Mouse (Mus musculus) heart, postnatal 0 days (tissue): ENCODE results near the gene Il5ra.

ENCODE experiments used
- CTCF ChIP-seq: IDR thresholded peaks from 2 replicates; pipeline ENCODE4 v1.5.1; 2016; ENCODE audit warnings: antibody characterized with exemption, control low read depth, low read depth
- EP300 ChIP-seq: IDR thresholded peaks from 2 replicates; pipeline ENCODE4 v1.6.1; 2016; ENCODE audit warnings: antibody characterized with exemption, low read depth

GRCm38 (mm10) chr6:106769290-106769866 is 20.5 kb upstream of the Il5ra start:
- TF ChIP-seq EP300 (no peak), CTCF (no peak)
